Mouse (Mus musculus) midbrain, embryonic 14.5 days (tissue): ENCODE results near the gene Hoxa13. TPM values are rescaled to one million over a fixed set of nuclear protein-coding genes. Genes with fewer than 3 reads are reported as not detected.

ENCODE experiments used
- ATAC-seq: fragments of 200-750 bp; cut with Nextera tagmentation; 2 replicates; pipeline ENCODE4 v1.8.0; 2017; ENCODE audit warnings: moderate number of reproducible peaks, moderate library complexity; ENCODE audit not compliant: low FRiP score, low TSS enrichment
- DNase-seq: peaks from one replicate; pipeline ENCODE4 v3.0.0-alpha.2; 2015
- H3K27ac ChIP-seq: fragments of 300-500 bp; sonication (generic); replicated peaks from 2 replicates; pipeline ENCODE4 v1.5.1; 2014; ENCODE audit warnings: mild to moderate bottlenecking, low read depth, low read length, moderate library complexity
- H3K27me3 ChIP-seq: fragments of 300-500 bp; sonication (generic); 2 replicates; pipeline ENCODE4 v1.6.1; 2014; ENCODE audit warnings: low read length, control low read depth, mixed read lengths; ENCODE audit not compliant: control insufficient read depth, insufficient read depth
- H3K36me3 ChIP-seq: fragments of 300-500 bp; sonication (generic); 2 replicates; pipeline ENCODE4 v1.6.1; 2014; ENCODE audit warnings: low read length, control low read depth; ENCODE audit not compliant: control insufficient read depth, insufficient read depth
- H3K4me1 ChIP-seq: fragments of 300-500 bp; sonication (generic); 2 replicates; pipeline ENCODE4 v1.6.1; 2014; ENCODE audit warnings: mild to moderate bottlenecking, antibody characterized with exemption, low read length, control low read depth; ENCODE audit not compliant: control insufficient read depth, insufficient read depth
- H3K4me2 ChIP-seq: fragments of 300-500 bp; sonication (generic); 2 replicates; pipeline ENCODE4 v1.6.1; 2014; ENCODE audit warnings: mild to moderate bottlenecking, low read length, moderate library complexity
- H3K4me3 ChIP-seq: fragments of 300-500 bp; sonication (generic); replicated peaks from 2 replicates; pipeline ENCODE4 v1.5.1; 2014; ENCODE audit warnings: low read depth, low read length
- H3K9ac ChIP-seq: fragments of 300-500 bp; sonication (generic); replicated peaks from 2 replicates; pipeline ENCODE4 v1.6.1; 2014; ENCODE audit warnings: mild to moderate bottlenecking, low read length, moderate library complexity
- H3K9me3 ChIP-seq: fragments of 300-500 bp; sonication (generic); 2 replicates; pipeline ENCODE4 v1.6.1; 2016; ENCODE audit warnings: low read length, control low read depth, mixed read lengths; ENCODE audit not compliant: control insufficient read depth
- WGBS: fragments of 180-500 bp; shearing (Covaris S2); extraction: QIAGEN DNeasy Blood & Tissue Kit; methylation state at CpG from one replicate; pipeline ENCODE4 v1.1.7; 2014; 5-methylcytosine and 5-hydroxymethylcytosine counted together
- polyA plus RNA-seq: library from polyadenylated mRNA; unstranded; fragments of >200 nt; fragmentation: Nextera tagmentation; extraction: Ambion mirVana; gene quantifications from 2 replicates; pipeline ENCODE4 v1.2.1, GENCODE M21; 2014

Gene Hoxa13
- polyA plus RNA-seq, 1 experiment from 2014 or later = not detected

GRCm38 (mm10) chr6:52218643-52219215 is 42.0 kb downstream of the Hoxa13 start:
- H3K27me3 ChIP-seq = peaks cover 98% of the 10 kb centered on the region
- no peak overlapping the region for H3K9ac ChIP-seq
- H3K36me3 ChIP-seq = no peaks in the 10 kb centered on the region
- DNase-seq = no peak
- no peak for ATAC-seq
- H3K27ac ChIP-seq = no peak overlapping the region
- 5% methylated on average over 14 of the region's 14 CpGs for WGBS
- H3K4me1 ChIP-seq = 0 out of 2 replicates have a peak, but pooled peaks cover 3% of the 10 kb centered on the region
- no peaks in the 10 kb centered on the region for H3K9me3 ChIP-seq
- no peak overlapping the region for H3K4me2 ChIP-seq
- no peak overlapping the region for H3K4me3 ChIP-seq

DNA sequence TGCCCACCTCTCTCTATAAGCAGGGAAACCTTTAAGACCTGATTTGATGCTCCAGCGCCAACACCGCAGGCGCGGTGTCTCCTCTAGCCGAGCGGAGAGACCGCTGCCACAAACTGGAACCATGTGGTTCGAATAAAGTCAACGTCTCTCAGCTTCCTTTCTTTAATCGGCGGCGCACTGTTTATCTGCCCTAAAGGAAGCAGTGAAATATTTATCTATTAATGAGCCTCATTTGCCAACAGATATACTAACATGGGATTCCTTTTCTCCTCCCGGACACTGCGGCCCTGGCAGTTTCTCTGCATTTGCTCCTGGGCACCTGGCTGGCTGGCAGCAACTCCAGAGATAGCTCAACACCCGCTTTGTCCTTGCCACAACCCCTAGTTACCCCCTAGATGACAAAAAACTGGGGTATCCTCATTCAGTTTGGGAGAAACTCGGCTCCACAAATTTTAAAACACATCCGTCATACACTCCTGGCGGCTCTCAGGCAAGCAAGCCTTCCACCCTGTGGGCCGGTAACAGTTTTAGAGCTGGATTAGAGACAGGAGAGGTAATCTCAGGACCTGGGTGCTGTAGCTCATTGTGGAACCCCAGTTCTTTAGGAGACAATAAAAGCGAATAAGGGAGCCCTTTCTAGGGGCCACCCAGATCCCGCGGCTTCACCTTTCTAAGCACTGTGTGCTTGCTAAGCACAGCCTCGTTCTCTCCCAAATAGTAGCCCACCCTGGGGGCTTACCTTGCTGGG is 42.6 kb downstream of the Hoxa13 start:
- no peak for ATAC-seq
- WGBS = 4% methylated on average over 23 of the region's 23 CpGs
- Histone ChIP-seq H3K9ac (no peak overlapping the region), H3K36me3 (no peaks in the 10 kb centered on the region), H3K9me3 (no peaks in the 10 kb centered on the region), H3K4me2 (no peak overlapping the region), H3K27me3 (peaks cover 98% of the 10 kb centered on the region), H3K4me3 (no peak overlapping the region), H3K27ac (no peak overlapping the region), H3K4me1 (0 out of 2 replicates have a peak, but pooled peaks cover 3% of the 10 kb centered on the region)
- no peak for DNase-seq

DNA sequence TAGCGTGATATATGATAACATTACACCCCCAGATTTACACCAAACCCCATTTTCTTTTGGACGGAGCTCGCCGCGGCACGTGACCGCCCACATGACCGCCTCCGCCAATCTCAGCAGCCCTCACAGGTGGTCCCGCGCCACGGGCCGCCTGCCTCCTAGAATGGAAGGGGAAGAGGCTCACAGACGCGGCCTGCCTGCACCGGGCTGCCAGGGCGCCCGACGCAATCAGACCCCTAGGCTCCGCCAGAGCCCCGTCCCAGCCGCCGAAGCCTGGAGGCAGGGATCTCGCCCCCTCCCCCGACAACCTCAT is 43.3 kb downstream of the Hoxa13 start:
- Histone ChIP-seq H3K4me1 (0 out of 2 replicates have a peak, but pooled peaks cover 3% of the 10 kb centered on the region), H3K27ac (no peak overlapping the region), H3K4me3 (peak overlapping the region; percentile 15; the same call in 1 of the 2 replicates), H3K27me3 (peaks cover 98% of the 10 kb centered on the region), H3K4me2 (peak overlapping the region; percentile 28), H3K9ac (no peak overlapping the region), H3K36me3 (no peaks in the 10 kb centered on the region), H3K9me3 (no peaks in the 10 kb centered on the region)
- no peak for DNase-seq
- WGBS = under 1% methylated on average over 25 of the region's 25 CpGs
- ATAC-seq = no peak

- peak overlapping the region; percentile 15; the same call in 1 of the 2 replicates for H3K4me3 ChIP-seq
- WGBS = 2% methylated on average over 60 of the region's 60 CpGs
- H3K27me3 ChIP-seq = peaks cover 98% of the 10 kb centered on the region
- no peak overlapping the region for H3K9ac ChIP-seq
- ATAC-seq = no peak
- peak overlapping the region; percentile 28 for H3K4me2 ChIP-seq
- DNase-seq = no peak
- no peaks in the 10 kb centered on the region for H3K36me3 ChIP-seq
- H3K27ac ChIP-seq = no peak overlapping the region
- H3K4me1 ChIP-seq = 0 out of 2 replicates have a peak, but pooled peaks cover 3% of the 10 kb centered on the region
- H3K9me3 ChIP-seq = no peaks in the 10 kb centered on the region
Measured at GRCm38 (mm10) chr6:52216691-52217458, 43.8 kb downstream of the Hoxa13 start.

GRCm38 (mm10) chr6:52215771-52216535 is 44.7 kb downstream of the Hoxa13 start:
- Histone ChIP-seq H3K36me3 (no peaks in the 10 kb centered on the region), H3K4me2 (no peak overlapping the region), H3K4me3 (no peak overlapping the region), H3K9ac (no peak overlapping the region), H3K4me1 (0 out of 2 replicates have a peak, but pooled peaks cover 3% of the 10 kb centered on the region), H3K9me3 (no peaks in the 10 kb centered on the region), H3K27me3 (peaks cover 99% of the 10 kb centered on the region), H3K27ac (no peak overlapping the region)
- no peak for DNase-seq
- WGBS = 2% methylated on average over 30 of the region's 30 CpGs
- ATAC-seq = no peak

DNA sequence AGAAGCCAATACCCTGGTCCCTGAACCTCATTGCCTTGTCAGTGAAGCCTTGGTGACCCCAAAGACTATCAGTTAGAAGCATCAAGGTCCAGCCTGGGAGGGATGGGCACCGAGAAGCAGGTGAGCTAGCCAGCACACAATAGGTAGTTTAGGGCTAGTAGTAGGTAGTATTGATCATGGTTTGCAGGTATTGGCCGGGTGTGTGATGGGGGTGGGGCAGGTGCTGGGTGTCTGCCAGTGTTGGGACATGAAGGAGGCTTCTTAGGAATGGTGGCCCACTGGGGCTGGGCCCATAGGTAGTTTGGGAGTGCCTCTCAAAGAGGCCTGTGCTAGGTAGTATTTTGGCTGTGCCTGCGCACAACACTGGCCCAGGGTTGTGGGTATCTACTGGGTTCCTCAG is 45.6 kb downstream of the Hoxa13 start:
- DNase-seq (no peak), ATAC-seq (no peak)
- no peak overlapping the region for H3K9ac ChIP-seq
- H3K4me3 ChIP-seq = no peak overlapping the region
- H3K9me3 ChIP-seq = no peaks in the 10 kb centered on the region
- WGBS = 11% methylated on average over 3 of the region's 3 CpGs
- 0 out of 2 replicates have a peak, but pooled peaks cover 3% of the 10 kb centered on the region for H3K4me1 ChIP-seq
- H3K27ac ChIP-seq = no peak overlapping the region
- no peaks in the 10 kb centered on the region for H3K36me3 ChIP-seq
- peaks cover 98% of the 10 kb centered on the region for H3K27me3 ChIP-seq
- H3K4me2 ChIP-seq = no peak overlapping the region

DNA sequence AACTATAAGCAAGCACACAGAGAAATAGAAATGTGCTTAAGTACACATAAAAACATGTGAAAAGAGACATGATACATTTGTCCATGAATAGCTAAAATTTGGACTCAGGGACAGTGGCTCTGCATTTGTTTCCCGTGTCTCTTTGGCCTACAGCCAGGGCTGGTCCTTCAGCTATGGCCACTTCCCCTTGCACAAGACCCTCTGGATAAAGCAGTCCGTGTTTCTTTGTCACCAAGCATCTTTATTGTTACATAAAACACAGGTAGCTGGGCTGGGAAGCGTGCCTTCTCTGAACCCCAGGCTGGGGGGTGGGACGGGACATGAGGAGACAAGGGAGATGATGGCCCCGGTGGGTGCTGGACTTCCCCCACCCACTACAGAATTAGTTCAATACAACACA is 46.4 kb downstream of the Hoxa13 start:
- H3K36me3 ChIP-seq = no peaks in the 10 kb centered on the region
- H3K27me3 ChIP-seq = peaks cover 98% of the 10 kb centered on the region
- no peaks in the 10 kb centered on the region for H3K9me3 ChIP-seq
- no peak overlapping the region for H3K9ac ChIP-seq
- H3K27ac ChIP-seq = no peak overlapping the region
- 13% methylated on average over 5 of the region's 5 CpGs for WGBS
- 0 out of 2 replicates have a peak, but pooled peaks cover 3% of the 10 kb centered on the region for H3K4me1 ChIP-seq
- DNase-seq (no peak), ATAC-seq (no peak)
- no peak overlapping the region for H3K4me3 ChIP-seq
- H3K4me2 ChIP-seq = no peak overlapping the region
